Mouse (Mus musculus) E14TG2a.4 (cell line): ENCODE results near the gene Trpm4.

ENCODE experiments used
- CTCF ChIP-seq: conservative IDR thresholded peaks from 2 replicates; pipeline ENCODE4 v1.5.1; 2014; ENCODE audit warnings: low read length
- NANOG ChIP-seq: IDR thresholded peaks from 2 replicates; pipeline ENCODE4 v1.6.1; 2014; ENCODE audit warnings: borderline replicate concordance, low read length, mixed read lengths
- POU5F1 ChIP-seq: IDR thresholded peaks from 2 replicates; pipeline ENCODE4 v1.6.1; 2014; ENCODE audit warnings: low read length, borderline replicate concordance

DNA sequence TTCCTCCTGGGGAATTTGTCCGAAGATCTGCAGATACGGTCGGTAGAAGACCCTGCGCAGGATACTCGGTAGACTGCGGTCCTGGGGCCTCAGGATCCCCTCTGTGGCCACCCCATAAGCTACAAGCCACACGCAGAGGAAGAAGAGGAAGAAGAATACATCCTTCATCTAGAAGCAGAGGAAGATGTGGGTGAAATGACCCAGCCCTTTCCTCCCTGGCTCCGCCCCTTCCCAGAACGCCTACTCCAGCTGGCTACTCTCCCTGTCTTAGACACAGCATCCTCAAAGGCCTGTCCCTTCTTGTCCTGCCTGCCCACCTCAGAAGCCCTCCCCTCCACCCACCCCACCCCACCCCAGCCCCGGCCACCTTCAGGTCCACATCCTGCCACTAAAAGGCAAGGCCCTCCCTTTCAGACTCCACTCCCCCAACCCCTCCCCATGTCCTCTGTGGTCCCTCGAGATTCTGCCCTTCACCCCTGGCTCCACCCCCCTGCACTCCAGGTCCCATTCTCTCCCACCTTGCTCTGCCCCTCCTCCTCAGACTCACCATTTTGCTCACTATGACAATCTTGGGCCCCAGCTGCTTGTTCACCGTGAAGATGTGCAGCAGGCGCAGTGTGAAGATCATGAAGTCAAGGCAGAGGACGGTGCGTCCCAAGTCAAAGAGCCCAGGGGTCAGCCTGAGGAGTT is 24.9 kb downstream of the Trpm4 start:
- no peak for TF ChIP-seq POU5F1
- no peak for TF ChIP-seq CTCF
- no peak for TF ChIP-seq NANOG
